Mouse (Mus musculus) T-helper 2 cell (primary cell): Measurements from ENCODE around the gene Ankrd22.

ENCODE experiments used
- in situ Hi-C: fragments of 300-600 bp; cut with MboI, MseI; formaldehyde crosslinking; loops from one replicate; pipeline ENCODE4 v1.15.1; 2025; ENCODE audit warnings: high pct_unique_total_duplicates

The Ankrd22 gene

DNA sequence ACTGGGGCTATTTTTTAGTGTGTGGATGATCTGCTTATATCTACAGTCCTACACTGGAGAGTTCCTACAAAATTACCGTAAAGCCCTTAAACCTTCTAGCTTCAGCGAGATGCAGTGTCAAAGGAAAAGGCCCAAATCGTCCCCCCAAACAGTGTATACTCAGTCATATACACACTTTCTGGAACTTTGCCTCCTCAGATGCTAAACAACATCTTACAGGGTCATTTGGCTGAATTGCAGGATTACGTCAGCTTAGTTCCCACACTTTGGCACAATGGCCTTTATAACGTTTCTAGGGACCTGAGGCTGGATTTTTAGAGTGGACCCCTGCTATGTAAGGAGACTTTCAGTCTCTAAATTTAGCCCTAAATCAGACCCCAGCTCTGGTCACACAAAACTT, 16.6 kb upstream of the Ankrd22 start:
- in situ Hi-C loops, result loop anchor here (10.0 to 25.0 kb wide), 2 partner anchors 1428 to 1920 kb away; partner anchors contain the start of gene Pten

DNA sequence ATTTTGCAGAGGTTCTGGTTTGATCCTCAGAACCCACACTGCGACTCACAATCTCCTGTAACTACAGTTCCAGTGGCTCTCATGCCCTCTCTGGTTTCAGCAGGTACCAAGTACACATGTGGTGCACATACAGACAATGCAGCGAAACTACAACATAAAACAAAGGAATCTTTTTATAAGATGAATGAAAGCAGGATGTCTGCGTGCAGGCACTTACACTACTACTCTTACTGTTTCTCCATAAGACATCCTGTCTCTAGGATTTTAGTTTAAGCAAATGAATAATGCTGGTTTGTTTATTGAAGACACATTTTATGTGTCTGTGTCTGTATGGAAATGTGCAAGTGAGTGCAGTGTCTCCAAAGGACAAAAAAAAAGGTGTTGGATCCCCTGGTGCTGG, 15.4 kb upstream of the Ankrd22 start:
- in situ Hi-C loops, result loop anchor here (10.0 to 25.0 kb wide), 2 partner anchors 1426 to 1919 kb away; partner anchors contain the start of gene Pten

DNA sequence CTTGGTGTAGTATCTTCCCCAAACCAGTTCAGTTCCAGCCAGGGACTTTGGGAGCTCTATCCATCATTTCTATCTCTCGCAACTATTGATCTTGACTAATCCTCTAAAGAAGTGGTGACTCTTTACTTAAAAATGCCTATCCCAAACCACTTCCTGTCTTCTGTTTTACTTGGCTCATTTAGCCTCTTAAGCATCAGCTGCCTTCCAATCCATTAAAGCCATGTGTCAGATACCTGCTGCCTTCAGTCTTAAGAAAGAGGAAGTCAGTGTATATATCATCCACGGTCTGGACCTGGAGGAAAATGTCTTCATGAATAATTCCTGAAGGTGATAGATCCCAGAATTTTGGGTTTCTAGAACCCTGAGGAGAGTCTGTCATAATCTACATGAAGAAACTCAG, 14.5 kb upstream of the Ankrd22 start:
- in situ Hi-C loops, result loop anchor here (10.0 to 25.0 kb wide), 2 partner anchors 1426 to 1918 kb away; partner anchors contain the start of gene Pten

DNA sequence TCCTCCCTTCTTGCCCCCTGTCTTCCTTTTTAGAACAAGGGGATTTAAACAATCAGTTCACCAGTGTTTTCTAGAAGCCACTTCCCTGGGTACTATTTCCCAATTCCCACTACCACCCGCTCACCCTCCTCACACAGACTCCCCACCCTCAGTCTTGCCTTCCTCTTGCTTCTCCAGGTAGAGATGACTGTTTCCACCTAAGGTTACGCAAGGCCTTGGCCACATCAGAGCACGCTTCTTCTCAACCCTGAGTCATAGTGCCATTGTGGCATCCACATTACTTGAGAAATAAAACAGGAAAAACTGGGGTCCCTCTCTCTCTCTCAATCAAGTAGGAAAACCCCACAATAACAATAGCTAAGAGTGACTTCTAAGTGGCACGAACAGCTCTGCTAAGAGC, 13.3 kb upstream of the Ankrd22 start:
- in situ Hi-C loops, result loop anchor here (25.0 kb wide), 1 partner anchor 1917 kb away; no protein-coding TSS in a partner anchor

- in situ Hi-C loops, result no loop called here
These were observed 8.2 kb upstream of the Ankrd22 start for GRCm38 (mm10) chr19:34174004-34174403.

DNA sequence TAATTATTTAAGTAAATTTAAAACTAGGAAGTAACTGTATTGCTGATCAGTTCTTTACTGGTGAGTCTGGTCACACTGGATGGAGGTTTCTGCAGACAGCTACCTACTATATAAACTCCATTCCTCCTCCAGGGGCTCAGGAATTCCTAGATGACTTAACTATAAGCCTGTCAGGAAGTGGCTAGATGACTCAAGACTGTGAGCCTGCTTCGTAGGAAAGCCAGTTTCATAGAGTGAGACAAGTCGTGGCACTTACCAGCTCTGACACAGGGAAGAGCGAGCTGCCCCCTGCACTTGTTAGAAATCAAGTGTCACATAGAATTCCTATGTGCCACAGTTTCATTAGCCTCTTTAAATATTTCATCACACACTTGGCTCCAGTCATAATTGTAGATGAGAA, 5.3 kb upstream of the Ankrd22 start:
- in situ Hi-C loops, result no loop called here

DNA sequence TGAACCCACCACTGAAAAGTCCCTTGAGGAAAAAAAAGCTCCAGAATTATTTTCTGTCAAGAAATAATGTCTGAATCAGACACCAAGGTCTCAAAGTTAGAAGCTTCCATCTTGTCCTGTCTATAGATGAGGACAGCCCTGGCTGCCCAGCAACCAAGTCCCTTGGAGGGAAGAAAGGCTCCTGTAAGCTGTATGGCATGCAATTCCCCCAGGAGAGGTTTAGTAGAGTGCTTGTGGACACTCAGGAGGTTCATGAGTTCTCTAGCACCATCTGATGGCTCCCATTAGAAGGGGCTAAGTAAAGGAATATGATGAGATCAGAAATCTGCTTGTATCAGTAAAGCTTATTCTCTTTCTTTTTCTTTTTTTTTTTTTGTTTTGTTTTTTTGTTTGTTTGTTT, 3.3 kb upstream of the Ankrd22 start:
- in situ Hi-C loops, result no loop called here

- in situ Hi-C loops, result no loop called here
These were observed 2.2 kb upstream of the Ankrd22 start for GRCm38 (mm10) chr19:34167896-34168661.

DNA sequence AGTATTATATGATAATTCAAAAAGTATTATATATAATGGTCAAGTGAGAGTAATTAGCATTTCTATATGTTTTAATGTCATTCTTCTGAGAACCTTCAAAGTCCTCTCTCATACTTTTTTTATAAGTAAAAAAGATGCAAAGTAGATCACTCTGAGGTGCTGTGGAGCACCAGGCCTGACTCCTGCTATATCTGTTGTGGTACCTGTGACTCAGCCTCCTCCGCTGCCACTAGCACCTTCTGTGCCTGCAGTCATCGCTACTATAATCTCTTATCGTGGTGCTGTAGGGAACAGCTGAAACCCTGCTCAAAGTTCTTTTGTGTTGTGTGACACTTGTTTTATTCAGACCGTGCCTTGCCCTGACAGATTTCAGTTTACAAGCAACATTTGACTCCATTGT, 533 bp upstream of the Ankrd22 start:
- in situ Hi-C loops, result no loop called here

GRCm38 (mm10) chr19:34162693-34163092, 3.2 kb downstream of the Ankrd22 start:
- in situ Hi-C loops, result no loop called here

GRCm38 (mm10) chr19:34153263-34154144, 12.3 kb downstream of the Ankrd22 start:
- in situ Hi-C loops, result no loop called here

DNA sequence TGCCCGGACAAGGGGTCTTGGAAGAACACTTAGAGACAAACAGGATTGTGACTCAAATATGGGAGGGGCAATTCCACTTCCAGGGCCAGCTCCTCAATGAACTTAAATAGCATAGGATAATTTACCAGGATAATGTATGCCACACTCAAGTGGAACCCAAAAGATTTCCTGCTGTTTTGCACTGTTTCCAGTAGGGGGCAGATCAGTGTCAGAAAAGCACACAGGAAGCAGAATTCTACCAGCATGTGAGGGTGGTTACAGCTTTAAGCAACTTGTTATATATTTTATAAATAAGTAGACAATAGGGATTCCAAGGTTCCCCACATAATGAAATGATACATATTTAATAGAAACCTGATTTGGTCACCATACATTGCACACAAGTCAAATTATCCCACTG, 13.9 kb downstream of the Ankrd22 start:
- in situ Hi-C loops, result no loop called here

GRCm38 (mm10) chr19:34148421-34148820, 17.4 kb downstream of the Ankrd22 start:
- in situ Hi-C loops, result no loop called here

- in situ Hi-C loops, result no loop called here
These were observed 26.3 kb downstream of the Ankrd22 start for GRCm38 (mm10) chr19:34139431-34140046.

DNA sequence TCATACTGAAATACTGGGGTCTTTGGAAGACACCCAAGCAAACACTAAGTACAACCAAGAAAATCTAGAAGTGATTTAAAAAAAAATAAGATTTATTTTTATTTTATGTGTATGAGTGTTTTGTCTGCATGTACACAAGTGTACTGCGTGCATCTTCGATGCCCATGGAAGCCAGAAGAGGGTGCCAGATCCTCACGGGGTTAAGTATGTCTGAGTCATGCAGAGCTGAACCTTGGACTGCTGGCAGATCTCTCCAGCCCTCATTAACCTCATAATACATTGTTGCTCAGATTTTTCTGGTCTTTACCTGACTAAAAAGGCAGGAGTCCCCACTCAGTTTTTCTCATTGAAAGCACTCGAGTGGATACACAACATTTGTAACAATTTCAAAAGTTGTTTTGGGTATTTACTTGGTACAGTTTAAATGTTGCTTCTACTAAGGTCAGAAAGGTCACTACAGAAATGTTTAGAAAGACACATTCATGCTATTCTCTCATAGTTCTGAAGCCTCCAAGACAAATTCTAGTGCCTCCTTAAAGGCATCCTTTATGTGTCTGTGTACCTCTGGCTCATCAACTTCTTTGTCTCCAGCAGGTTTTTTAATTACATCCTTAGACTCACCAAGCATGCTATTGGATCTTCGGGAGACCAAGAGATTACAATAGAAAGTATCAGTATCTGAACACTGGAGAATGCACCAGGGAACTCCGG, 27.0 kb downstream of the Ankrd22 start:
- in situ Hi-C loops, result no loop called here

DNA sequence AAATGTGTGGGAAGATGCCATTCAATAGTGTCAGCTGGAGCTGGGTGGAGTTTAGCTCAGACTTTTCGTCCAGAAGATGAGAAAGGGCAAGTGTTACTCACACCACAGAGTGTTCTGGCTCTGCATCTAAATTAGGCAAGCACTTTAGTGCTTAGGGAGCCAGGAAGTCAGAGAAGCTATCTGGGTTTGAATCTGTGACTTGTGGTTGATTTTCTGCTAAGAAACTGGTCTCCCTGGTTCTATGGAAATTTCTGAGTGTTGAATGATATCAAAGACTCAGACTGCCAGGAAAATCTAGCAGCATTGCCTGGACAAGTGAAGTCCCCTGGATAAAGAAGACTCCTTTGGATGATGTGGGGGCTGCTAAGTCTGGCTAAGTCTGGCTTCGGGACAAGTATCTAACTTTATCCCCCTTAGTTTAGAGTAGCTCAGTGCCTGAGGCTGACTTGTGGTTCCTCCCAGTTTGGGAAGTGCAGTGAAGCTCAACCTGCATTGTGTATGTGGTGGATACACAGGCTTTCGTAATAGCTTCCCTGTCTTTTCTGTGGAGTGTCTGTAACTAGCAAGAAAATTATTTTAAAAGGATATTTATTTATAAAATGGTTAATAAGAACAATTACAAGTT, 45.6 kb downstream of the Ankrd22 start:
- in situ Hi-C loops, result no loop called here

DNA sequence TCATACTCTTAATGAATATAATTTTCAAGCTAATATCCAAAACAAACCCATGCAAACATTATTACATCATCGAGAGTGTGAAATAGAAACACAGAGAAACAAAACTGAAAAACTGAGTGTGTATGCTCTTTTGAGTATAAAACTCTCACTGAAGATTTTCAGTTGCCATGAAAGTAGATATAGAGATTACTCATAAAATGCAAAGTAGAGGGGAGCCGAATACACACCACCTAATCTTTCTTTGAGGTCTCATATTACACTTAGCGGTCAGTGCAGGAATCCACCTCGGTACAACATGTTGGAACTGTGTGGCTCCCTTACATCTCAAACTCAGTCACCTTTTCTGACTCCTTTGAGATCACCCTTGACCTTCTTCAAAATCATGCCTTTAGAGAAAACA, 46.2 kb downstream of the Ankrd22 start:
- in situ Hi-C loops, result no loop called here

GRCm38 (mm10) chr19:34119102-34119501, 46.8 kb downstream of the Ankrd22 start:
- in situ Hi-C loops, result no loop called here

GRCm38 (mm10) chr19:34104841-34105240, 61.0 kb downstream of the Ankrd22 start:
- in situ Hi-C loops, result no loop called here

- in situ Hi-C loops, result no loop called here
These were observed 64.0 kb downstream of the Ankrd22 start for GRCm38 (mm10) chr19:34101888-34102287.

- in situ Hi-C loops, result no loop called here
These were observed 65.2 kb downstream of the Ankrd22 start, which contains the start of gene Lipm for GRCm38 (mm10) chr19:34100633-34101032. TSS of gene Lipm (plus strand) at chr19:34100933.
